Mouse (Mus musculus): Measurements from ENCODE around the gene Artn. TPM values are rescaled to one million over a fixed set of nuclear protein-coding genes. Genes with fewer than 3 reads are reported as not detected.
A peak's percentile ranks its signal among the peaks of the same experiment; 100 is the strongest.

Gene Artn
- polyA plus RNA-seq, 1 experiment from 2014 or later: 0.31 TPM

DNA sequence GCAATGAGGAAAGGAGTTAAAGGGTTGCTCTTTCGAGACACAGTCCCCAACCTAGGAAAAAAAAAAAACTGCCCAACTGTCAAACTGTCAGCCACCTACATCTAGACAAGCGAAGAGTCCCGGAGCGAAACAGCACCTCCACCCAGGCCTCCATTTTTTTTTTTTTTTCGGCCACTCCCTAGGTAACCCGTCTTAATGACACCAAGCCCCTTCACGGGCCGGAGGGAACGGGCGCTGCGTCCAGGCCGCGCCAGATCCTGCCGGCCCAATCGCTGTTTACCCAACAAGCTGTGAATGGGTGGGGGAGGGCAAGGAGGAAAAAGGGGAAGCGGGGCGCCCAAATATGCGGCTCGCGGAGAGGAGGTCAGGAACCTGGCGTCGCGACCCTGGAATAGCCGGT, 42.9 kb downstream of the Artn start:
- peaks cover 53% of the 10 kb centered on the region for H3K4me1 ChIP-seq
- H3K4me3 ChIP-seq: peak overlapping the region; percentile 92
- H3K4me2 ChIP-seq: peak overlapping the region; percentile 88
- H3K27ac ChIP-seq: no peak overlapping the region
- peaks cover 40% of the 10 kb centered on the region for H3K36me3 ChIP-seq (ENCODE audit: poor library complexity, severe bottlenecking)
- whole genome bisulfite sequencing: 2% methylated on average over 18 of the region's 24 CpGs
- peak overlapping the region; percentile 93 for H3K9ac ChIP-seq
- no peak for ATAC-seq
- no peaks in the 10 kb centered on the region for H3K27me3 ChIP-seq
- no peaks in the 10 kb centered on the region for H3K9me3 ChIP-seq (replicated peaks)

DNA sequence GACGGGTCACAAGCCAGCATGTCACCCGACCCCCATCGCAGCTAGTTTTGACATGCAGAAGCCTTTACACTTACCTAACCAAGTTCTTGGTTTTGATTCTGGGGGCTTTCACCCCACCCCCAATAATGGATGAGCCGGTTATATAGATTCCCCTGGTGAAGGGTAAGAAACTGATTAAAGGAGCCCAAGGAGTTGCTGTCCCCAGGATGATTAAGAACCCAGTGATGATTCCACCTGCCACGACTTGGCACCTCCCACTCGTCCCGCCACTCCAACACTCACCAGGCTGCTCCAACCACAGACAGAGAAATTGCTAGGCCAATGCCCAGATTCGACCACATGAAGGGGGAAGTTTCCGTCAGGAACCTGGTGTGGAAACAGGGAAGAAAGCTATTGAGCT, 43.6 kb downstream of the Artn start:
- H3K9ac ChIP-seq: peak overlapping the region; percentile 93
- no peak for ATAC-seq
- H3K27me3 ChIP-seq: no peaks in the 10 kb centered on the region

DNA sequence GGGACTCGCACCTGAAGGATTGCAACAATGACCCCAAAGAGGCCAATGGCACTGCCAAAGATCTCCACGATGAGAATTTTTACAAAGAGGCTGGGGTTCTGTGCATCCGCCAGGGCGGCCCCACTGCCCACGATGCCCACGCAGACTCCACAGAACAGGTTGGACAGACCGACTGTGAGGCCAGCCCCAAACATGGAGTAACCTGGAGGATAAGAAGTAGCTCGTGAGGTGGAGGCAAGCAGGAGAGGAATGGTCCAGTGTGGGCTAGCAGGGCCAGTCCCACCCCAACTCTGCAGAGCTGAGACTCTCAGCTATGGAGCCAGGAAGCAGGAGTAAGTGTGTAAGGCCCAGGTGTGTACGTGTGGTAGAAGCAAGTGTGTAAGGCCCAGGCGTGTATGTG, 44.5 kb downstream of the Artn start:
- Histone ChIP-seq H3K27ac (no peak overlapping the region), H3K4me2 (no peak overlapping the region), H3K9me3 (replicated peaks) (no peaks in the 10 kb centered on the region), H3K4me3 (no peak overlapping the region), H3K4me1 (peaks cover 52% of the 10 kb centered on the region), H3K27me3 (no peaks in the 10 kb centered on the region), H3K36me3 (ENCODE audit: poor library complexity, severe bottlenecking) (peaks cover 49% of the 10 kb centered on the region), H3K9ac (no peak overlapping the region)
- ATAC-seq: no peak
- 91% methylated on average over 10 of the region's 10 CpGs for WGBS

More for the DNA sequence above, 43.6 kb downstream of the Artn start:
- WGBS: 83% methylated on average over 9 of the region's 9 CpGs
- Histone ChIP-seq H3K36me3 (ENCODE audit: poor library complexity, severe bottlenecking) (peaks cover 46% of the 10 kb centered on the region), H3K4me3 (peak overlapping the region; percentile 92), H3K4me1 (peaks cover 51% of the 10 kb centered on the region), H3K27ac (no peak overlapping the region), H3K4me2 (peak overlapping the region; percentile 88), H3K9me3 (replicated peaks) (no peaks in the 10 kb centered on the region)

DNA sequence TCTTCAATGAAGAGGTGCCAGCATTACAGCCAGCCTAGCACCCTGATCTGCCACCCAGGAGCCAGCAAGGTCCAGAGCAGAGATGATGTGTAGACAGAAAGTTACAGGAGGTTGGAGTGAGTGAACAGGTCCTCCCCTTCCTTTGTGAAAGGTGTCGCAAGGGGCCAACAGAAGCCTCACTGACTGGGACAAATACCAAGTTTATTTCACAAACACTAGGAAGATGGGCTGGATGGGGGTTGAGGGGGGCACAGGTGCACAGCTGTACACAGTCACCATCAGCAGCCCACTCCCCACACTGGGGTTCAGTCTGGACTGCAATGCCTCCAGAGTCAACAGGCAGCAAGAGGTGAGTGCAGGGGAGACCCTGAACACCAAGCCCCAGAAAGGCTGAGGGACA, 45.4 kb downstream of the Artn start:
- 94% methylated on average over 1 of the region's 1 CpGs for WGBS
- peaks cover 47% of the 10 kb centered on the region for H3K36me3 ChIP-seq (ENCODE audit: poor library complexity, severe bottlenecking)
- peaks cover 54% of the 10 kb centered on the region for H3K4me1 ChIP-seq
- peak overlapping the region; percentile 76 for H3K4me3 ChIP-seq
- peak overlapping the region; percentile 89 for H3K4me2 ChIP-seq
- H3K27me3 ChIP-seq: no peaks in the 10 kb centered on the region
- H3K9me3 ChIP-seq (replicated peaks): no peaks in the 10 kb centered on the region
- peak overlapping the region; percentile 95; the same call in 1 of the 2 replicates for H3K9ac ChIP-seq
- no peak for ATAC-seq
- H3K27ac ChIP-seq: no peak overlapping the region

DNA sequence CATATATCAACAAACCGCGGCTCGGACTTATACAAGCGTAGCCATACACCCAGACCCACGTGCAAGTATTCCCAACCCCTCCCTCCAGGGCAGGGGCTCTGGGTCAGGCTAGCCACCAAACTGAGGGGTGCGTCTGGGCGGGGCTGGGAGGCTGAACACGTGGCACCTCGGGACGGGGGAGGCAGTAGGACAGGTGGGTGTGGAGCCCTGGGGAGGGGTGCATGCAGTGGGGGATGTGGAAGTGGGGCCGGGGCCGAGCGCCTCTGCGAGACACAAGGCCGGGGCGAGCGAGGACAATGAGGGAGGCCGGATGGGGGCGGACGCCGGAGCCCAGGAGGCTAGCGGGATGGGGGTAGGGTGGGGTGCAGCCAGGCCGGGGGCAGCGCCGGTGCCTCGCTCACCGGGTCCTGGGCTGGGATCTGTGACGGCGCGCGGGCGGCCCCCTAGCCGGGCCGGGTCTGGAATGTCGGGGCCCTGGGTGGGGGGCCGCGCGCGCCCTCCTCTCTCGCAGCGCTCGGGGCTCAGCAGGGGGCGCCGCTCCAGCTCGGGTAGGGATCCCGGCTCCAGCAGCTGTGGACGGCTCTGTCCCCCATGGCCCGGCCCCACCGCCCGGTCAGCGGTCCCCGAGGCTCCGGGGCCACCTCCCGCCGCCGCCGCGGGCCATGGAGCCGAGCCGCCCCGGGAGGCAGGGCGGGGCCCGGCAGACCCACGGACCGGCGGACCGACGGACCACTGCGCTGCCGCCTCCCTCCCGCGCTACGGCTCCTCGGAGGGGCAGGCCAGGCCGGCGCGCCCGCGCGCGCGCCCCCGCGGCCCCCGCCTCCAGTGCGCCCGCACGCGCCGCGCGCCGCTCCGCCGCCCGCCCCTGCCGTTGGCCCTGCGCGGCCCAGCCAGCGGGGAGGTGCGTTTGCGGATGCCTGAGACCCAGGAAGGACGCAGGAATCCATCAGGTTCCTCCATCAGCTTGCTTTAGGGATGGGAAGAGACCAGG, 46.6 kb downstream of the Artn start, which contains the start of gene B4galt2:
Gene B4galt2, minus strand, starts transcription at position 787 of the 991 bp plus-strand sequence.
- Histone ChIP-seq H3K27me3 (no peaks in the 10 kb centered on the region), H3K27ac (peak within 1 kb of the TSS; percentile 76), H3K4me3 (peak within 1 kb of the TSS; percentile 76), H3K4me2 (peak within 1 kb of the TSS; percentile 89), H3K36me3 (ENCODE audit: poor library complexity, severe bottlenecking) (peaks cover 56% of the 10 kb centered on the region), H3K9ac (peak within 1 kb of the TSS; percentile 95), H3K9me3 (replicated peaks) (no peaks in the 10 kb centered on the region), H3K4me1 (peaks cover 54% of the 10 kb centered on the region)
- under 1% methylated on average over 75 of the region's 103 CpGs for WGBS
- ATAC-seq: peak; percentile 50

DNA sequence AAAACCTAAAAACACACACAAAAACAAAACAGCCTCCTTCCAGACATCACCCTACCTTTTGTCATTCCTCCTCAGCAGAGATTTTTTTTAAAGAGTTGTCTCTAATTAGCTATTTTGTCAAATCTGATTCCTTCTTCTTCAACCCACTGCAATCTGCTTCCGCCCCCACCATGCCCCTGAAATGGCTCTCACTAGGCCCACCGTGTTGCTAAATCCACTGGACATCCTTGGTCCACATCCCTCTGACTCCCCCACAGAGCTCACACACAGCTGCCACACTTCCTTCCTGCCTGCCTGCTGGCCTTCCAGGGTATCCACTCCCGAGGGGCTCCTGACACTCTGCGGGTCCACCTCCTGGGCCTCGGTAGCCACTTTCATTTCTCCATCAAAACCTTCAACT, 50.9 kb downstream of the Artn start:
- Histone ChIP-seq H3K9ac (no peak overlapping the region), H3K4me3 (no peak overlapping the region), H3K27ac (no peak overlapping the region), H3K4me2 (no peak overlapping the region), H3K4me1 (peaks cover 25% of the 10 kb centered on the region), H3K9me3 (replicated peaks) (no peaks in the 10 kb centered on the region), H3K27me3 (no peaks in the 10 kb centered on the region), H3K36me3 (ENCODE audit: poor library complexity, severe bottlenecking) (peaks cover 76% of the 10 kb centered on the region)
- 84% methylated on average over 5 of the region's 5 CpGs for WGBS
- no peak for ATAC-seq

GRCm38 (mm10) chr4:117878301-117878700, 51.3 kb downstream of the Artn start:
- H3K9me3 ChIP-seq (replicated peaks): no peaks in the 10 kb centered on the region
- ATAC-seq: no peak
- 76% methylated on average over 10 of the region's 10 CpGs for WGBS
- H3K27ac ChIP-seq: no peak overlapping the region
- no peaks in the 10 kb centered on the region for H3K27me3 ChIP-seq
- peaks cover 23% of the 10 kb centered on the region for H3K4me1 ChIP-seq
- peaks cover 80% of the 10 kb centered on the region for H3K36me3 ChIP-seq (ENCODE audit: poor library complexity, severe bottlenecking)
- no peak overlapping the region for H3K9ac ChIP-seq
- no peak overlapping the region for H3K4me2 ChIP-seq
- H3K4me3 ChIP-seq: no peak overlapping the region

Other genes starting within 250 kb of the Artn start
- gene Dmap1, start 247.5 kb downstream of the Artn start, polyA plus RNA-seq (2015; fragmentation: Nextera tagmentation; extraction: Ambion mirVana): 73.6 and 76.7 TPM in 2 replicates
- not detected in 2 replicates for gene Gm12845, start 205.4 kb downstream of the Artn start, polyA plus RNA-seq (2015; fragmentation: Nextera tagmentation; extraction: Ambion mirVana)
- not detected in 2 replicates for gene Klf17, start 164.1 kb downstream of the Artn start, polyA plus RNA-seq (2015; fragmentation: Nextera tagmentation; extraction: Ambion mirVana)
- gene Slc6a9, start 95.3 kb downstream of the Artn start, polyA plus RNA-seq (2015; fragmentation: Nextera tagmentation; extraction: Ambion mirVana): 7.8 and 7.9 TPM in 2 replicates
- gene Ccdc24, start 57.2 kb downstream of the Artn start, polyA plus RNA-seq (2015; fragmentation: Nextera tagmentation; extraction: Ambion mirVana): 1.2 and 2.1 TPM in 2 replicates
- gene B4galt2, start 46.3 kb downstream of the Artn start, polyA plus RNA-seq (2015; fragmentation: Nextera tagmentation; extraction: Ambion mirVana): 28.7 and 32.0 TPM in 2 replicates
- gene Atp6v0b, start 42.4 kb downstream of the Artn start, polyA plus RNA-seq (2015; fragmentation: Nextera tagmentation; extraction: Ambion mirVana): 333 and 349 TPM in 2 replicates
- gene Dph2, start 37.7 kb downstream of the Artn start, polyA plus RNA-seq (2015; fragmentation: Nextera tagmentation; extraction: Ambion mirVana): 27.3 and 28.5 TPM in 2 replicates
- gene Ipo13, start 14.8 kb downstream of the Artn start, polyA plus RNA-seq (2015; fragmentation: Nextera tagmentation; extraction: Ambion mirVana): 60.5 and 70.6 TPM in 2 replicates
- gene St3gal3, start 205.2 kb upstream of the Artn start, polyA plus RNA-seq (2015; fragmentation: Nextera tagmentation; extraction: Ambion mirVana): 9.2 and 10.5 TPM in 2 replicates